Mouse (Mus musculus) megakaryocyte, adult 5-6 weeks (primary cell): ENCODE data around the gene Meis2. TPM values are rescaled to one million over a fixed set of nuclear protein-coding genes. Genes with fewer than 3 reads are reported as not detected.

Experiments used
- ATAC-seq: 2 replicates; pipeline ENCODE4 v1.8.0; 2016; ENCODE audit warnings: mild to moderate bottlenecking, inconsistent platforms; ENCODE audit not compliant: poor library complexity, severe bottlenecking
- total RNA-seq, 2 experiments: library from RNA; stranded (forward) in 1 of 2; stranded (reverse) in 1 of 2; fragments of 153-499, 151-499 nt in 1 of 2; fragments of 221-1000, 200-1000 nt in 1 of 2; gene quantifications; 2 replicates each; pipeline versions ENCODE4 v1.2.3 to v1.2.4; 2015 to 2017

The Meis2 gene
- total RNA-seq, 2 experiments from 2014 or later: not detected

- no peak for ATAC-seq
These were observed 205.5 kb downstream of the Meis2 start for GRCm38 (mm10) chr2:115860141-115860480.

DNA sequence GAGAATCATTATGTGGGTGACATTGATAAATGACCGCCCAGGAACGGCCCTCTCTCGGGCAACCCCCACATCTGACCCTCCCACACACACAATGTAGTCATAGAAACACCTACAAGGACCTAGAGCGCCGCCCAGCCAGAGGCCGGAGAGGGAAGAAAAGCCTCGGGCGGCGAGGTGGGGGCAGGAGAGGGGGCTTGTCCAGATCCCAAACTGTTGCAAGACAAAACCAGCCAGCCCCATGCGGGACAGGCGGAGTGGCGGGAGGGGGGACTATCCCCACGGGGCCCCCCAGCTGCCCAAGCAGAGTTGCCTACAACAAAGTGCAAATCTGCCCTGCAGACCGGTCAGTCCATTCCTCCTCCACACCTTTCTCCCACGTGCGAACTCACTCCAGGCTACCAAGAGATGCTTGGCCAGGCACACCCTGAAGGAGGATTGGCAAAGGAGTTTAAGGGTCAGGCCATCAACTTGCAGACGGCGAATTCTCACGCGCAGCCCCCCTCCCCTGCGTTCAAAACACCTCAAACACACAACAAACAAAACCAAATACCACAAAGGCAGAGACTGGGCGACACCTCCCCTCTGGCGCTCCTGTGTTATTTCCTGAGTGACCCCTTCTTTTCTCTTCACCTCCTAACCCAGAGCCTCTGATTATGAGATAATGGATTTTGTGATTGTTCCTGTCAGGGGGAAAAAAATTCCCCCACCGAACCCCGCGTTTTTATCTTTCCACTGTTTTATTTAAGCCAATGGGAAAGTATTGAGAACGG, 206.1 kb downstream of the Meis2 start:
- no peak for ATAC-seq

- ATAC-seq: no peak
These were observed 206.7 kb downstream of the Meis2 start for GRCm38 (mm10) chr2:115858927-115859326.

DNA sequence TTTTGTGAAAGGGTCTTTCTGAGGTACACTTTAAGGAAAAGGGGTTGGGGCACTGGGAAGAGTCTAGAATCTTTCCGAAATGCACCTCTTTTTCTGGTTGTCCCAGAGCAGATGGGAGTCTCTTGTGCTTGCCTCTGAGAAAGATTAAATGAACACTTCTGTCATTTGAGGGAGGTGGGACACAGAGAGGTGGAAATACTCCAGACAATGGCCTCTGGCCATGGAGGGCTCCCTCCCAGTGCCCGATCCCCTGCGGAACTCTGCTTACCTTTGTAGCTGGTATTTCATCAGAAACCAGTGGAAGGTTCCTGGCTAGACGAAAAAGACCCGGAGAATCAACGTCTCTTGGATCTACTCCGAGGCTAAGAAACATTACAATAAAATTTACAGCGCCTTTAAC, 207.4 kb downstream of the Meis2 start:
- no peak for ATAC-seq

GRCm38 (mm10) chr2:115857123-115858080, 208.2 kb downstream of the Meis2 start:
- no peak for ATAC-seq

GRCm38 (mm10) chr2:115856401-115857073, 209.1 kb downstream of the Meis2 start:
- no peak for ATAC-seq

GRCm38 (mm10) chr2:115855511-115856400, 209.9 kb downstream of the Meis2 start:
- peak; percentile 89 for ATAC-seq

DNA sequence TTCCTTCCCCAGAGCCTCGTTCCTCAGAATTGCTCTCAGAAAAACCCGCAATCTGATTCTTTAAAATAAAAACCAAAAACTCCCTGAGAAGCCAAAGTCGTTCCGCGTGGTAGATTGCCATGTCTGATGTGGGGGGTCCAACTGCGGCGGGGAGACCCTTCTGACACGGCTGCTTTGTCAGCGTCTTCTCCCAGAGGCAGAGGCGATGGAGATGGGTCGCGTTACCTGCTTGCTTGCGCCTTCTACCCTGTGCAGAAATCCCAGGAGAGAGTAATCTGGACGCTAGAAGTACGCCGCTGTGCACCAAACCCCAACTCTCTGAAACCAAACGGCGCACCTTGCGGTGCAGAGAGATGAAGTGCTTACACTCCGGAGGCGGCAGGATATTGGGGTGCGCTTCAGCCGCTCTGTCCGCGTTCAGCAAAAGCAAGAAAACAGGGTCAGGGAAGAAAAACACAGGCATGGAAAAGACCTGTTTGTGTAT, 210.8 kb downstream of the Meis2 start:
- no peak for ATAC-seq

GRCm38 (mm10) chr2:115854007-115854827, 211.4 kb downstream of the Meis2 start:
- no peak for ATAC-seq

DNA sequence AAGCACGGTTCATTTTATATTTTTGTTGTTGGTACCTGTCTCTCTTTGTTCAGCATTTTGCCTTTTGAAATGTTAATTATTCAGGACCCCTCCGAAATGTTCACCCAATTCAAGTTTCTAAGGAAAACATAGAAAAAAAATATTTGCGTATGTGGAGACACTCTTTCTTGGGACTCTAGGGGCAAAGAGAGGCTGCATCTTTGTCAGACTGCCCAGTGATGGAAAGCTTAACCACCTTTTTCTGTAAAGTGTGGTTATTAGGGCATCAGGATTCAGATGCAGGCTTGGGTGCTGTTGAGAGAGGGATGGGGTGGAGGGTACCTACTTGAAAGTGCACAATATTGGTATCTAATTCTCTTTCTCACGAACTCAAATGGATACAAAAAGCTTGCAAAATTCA, 212.4 kb downstream of the Meis2 start:
- no peak for ATAC-seq

- no peak for ATAC-seq
These were observed 213.0 kb downstream of the Meis2 start for GRCm38 (mm10) chr2:115852615-115853014.

GRCm38 (mm10) chr2:115852109-115852508, 213.5 kb downstream of the Meis2 start:
- no peak for ATAC-seq

GRCm38 (mm10) chr2:115850961-115851360, 214.7 kb downstream of the Meis2 start:
- ATAC-seq: no peak

DNA sequence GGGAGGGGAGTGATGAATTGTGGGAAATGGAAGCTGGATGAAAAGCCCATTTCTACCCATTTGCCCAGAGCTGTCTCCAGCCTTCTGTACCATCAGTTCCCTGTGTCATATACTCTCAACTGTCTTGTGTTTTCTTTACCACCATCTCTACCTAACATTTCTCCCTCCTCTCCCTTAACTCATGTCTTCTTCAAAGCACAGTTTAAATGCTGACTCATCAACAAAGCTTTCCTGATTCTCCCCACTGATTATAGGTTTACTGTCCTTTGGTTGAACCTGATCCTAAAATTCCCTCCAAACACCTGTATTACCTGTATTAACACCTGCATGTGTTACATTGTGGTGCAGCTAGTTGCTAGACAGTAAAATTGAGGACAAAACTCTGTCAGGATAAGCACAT, 222.8 kb downstream of the Meis2 start:
- no peak for ATAC-seq

DNA sequence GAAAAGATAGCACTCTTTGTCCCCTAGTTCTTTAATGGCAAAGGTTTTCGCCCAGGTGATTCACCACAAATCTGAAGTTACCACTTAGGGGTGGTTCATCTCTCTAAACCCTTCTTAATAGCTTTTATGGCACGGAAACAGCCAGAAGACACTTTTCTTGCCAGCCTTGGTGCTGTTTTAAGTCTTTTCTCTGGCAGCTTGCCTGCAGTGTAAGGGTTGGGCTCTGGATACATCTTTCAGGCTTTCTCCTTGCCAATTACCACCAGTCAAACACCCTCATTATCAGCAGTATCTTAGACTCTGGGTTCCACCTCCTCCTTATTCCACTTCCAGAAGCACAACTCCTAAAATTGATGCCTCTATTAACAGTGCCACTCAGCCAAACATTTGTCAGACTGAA, 229.6 kb downstream of the Meis2 start:
- no peak for ATAC-seq

DNA sequence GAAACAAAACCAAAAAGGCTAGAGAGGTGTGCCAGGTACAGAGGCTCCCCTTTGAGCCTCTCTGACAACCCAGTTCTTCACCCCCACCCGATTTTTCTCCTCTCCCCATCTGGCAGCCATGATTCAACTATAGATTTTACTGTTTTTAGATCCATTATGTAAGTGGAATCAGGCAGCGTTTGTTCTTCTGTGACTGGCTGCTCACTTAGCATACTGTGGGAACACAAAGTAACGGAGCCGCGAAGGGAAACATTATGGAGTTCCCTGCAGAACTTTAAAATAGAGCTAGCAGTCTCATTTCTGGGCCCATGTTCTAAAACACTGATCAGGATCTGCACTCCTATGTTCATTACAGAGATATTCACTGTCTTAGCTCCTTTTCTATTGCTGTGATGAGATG, 243.3 kb downstream of the Meis2 start:
- ATAC-seq: no peak

DNA sequence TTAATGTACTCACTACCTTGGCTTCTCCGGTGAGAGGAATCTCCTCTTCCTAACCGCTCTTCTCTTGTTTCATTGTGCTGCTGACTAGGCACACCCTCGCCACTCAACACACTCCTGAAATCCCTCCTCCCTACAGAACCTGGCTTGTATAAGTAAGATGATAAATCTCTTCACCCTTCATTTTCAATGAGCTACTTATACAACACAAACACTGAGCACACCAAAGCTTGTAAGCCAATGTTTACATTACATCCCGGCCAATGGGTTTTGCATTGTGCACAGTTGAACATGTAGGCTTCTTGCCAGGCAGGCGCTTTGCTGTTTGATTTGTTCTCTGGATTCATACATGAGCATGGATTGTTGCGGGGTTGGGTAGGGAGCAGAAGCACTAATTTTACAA, 247.7 kb downstream of the Meis2 start:
- ATAC-seq: no peak

- ATAC-seq: no peak
These were observed 251.9 kb downstream of the Meis2 start for GRCm38 (mm10) chr2:115813721-115814120.

- no peak for ATAC-seq
These were observed 252.3 kb downstream of the Meis2 start for GRCm38 (mm10) chr2:115813316-115813715.
